15 mouse cellular contexts compared by ENCODE assay signal in the genomic region with DNA sequence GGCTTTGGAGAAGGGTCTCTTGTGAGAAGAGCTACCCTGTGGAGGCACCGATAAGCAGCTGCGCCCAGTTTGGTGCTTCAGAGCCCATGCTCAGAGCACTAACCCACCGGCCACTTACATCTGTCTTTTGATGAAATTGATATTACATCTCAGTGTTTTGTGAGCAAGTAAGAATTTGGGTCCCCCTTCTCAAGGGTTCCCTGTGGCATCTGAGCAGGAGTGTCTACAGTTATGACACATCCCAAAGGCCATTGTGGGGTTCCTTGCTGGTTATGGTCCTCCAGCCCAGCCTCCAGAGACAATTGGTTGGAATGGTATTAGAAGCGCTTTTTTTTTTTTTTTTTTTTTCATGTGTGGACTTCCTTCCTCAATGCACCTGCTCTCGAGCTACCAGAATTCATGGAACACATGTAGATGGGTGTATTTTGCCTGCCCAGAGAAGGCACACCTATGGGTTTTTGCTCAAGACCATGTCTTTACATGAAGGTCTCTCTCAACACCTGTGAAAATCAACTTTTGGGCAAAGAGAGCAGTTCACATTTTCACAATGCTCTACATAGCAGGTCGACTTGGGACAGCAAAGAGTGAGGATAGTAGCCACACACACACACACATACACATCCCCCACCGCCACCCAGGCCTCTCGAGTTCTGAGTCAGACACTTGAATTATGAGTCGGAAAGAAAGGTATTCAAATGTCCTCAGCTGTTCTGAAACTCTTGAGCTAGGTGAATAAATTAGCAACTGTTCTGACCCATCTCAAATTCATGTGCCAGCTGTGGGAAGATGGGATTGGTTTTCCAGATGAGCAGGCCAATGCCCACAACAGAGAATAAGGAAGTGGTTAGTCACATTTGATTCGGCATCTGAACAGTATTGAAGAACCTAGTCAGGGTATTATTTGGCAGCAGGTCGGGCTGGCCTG. TPM values are rescaled to one million over a fixed set of nuclear protein-coding genes. Genes with fewer than 3 reads are reported as not detected.
DNase-seq lines count a peak whose midpoint lies in the region; ATAC-seq lines count a peak whose summit lies in the region.
"Had no signal": no experiment of that assay in that cellular context is flagged by ENCODE, and none has a peak within 500 bp of the region (broad histone marks: within the 10 kb centered on the region; RNA-seq: fewer than 3 reads in every experiment).

No protein-coding gene starts in this region.

- no peak overlapping the region for H3K27ac ChIP-seq in heart, embryonic 16.5 days (ENCODE audit: low read length)
- H3K27ac ChIP-seq: embryonic facial prominence, embryonic 12.5 days; neural tube, embryonic 12.5 days had no signal

- H3K36me3 ChIP-seq in heart, embryonic 16.5 days (ENCODE audit: control insufficient read depth, insufficient read depth), result no peaks in the 10 kb centered on the region
- H3K36me3 ChIP-seq: embryonic facial prominence, embryonic 12.5 days; heart, embryonic 13.5 days; neural tube, embryonic 12.5 days had no signal

- DNase-seq in heart, adult 8-10 months (ENCODE audit: low spot score), result no peak
- peak; percentile 66 for DNase-seq in CD4-positive helper T cell, adult 2 months (ENCODE audit: low read depth, low spot score)
- DNase-seq in induced T-regulatory cell, adult 2 months (ENCODE audit: low read depth), result peak; percentile 79
- peak; percentile 50 for DNase-seq in naive thymus-derived CD4-positive, alpha-beta T cell, adult 2 months (ENCODE audit: low read depth)
- DNase-seq in layer of hippocampus, postnatal 25 days (ENCODE audit: extremely low spot score in 1 of 2, low spot score in 1 of 2), result no peak
- no peak for DNase-seq in left cerebral cortex, postnatal 25 days (ENCODE audit: low spot score in 2 of 2)
- DNase-seq: cerebellum, adult 8-10 months; forebrain, postnatal 0 days; right cerebral cortex, postnatal 25 days had no signal

- peak overlapping the region; percentile 38 for H3K4me3 ChIP-seq in heart, embryonic 16.5 days (ENCODE audit: low read length)
- H3K4me3 ChIP-seq: embryonic facial prominence, embryonic 12.5 days; neural tube, embryonic 12.5 days had no signal

- no peaks in the 10 kb centered on the region for H3K27me3 ChIP-seq in heart, embryonic 16.5 days (ENCODE audit: control insufficient read depth, insufficient read depth, low read length)
- H3K27me3 ChIP-seq: embryonic facial prominence, embryonic 12.5 days; heart, embryonic 13.5 days had no signal

- H3K4me1 ChIP-seq in heart, embryonic 16.5 days (ENCODE audit: control insufficient read depth, insufficient read depth, low read length), result peaks cover 48% of the 10 kb centered on the region

- intact Hi-C loops in left cerebral cortex, postnatal 25 days (cut with DNase I), result no loop called here

- peak overlapping the region; percentile 31; the same call in 1 of the 2 replicates for H3K4me2 ChIP-seq in heart, embryonic 16.5 days (ENCODE audit: low read depth, low read length)
- H3K4me2 ChIP-seq: embryonic facial prominence, embryonic 12.5 days; neural tube, embryonic 12.5 days had no signal

- H3K9me3 ChIP-seq in heart, embryonic 16.5 days (replicated peaks; ENCODE audit: control insufficient read depth, low read length), result peaks cover 2% of the 10 kb centered on the region; the same call in 1 of the 2 replicates
- H3K9me3 ChIP-seq: heart, embryonic 13.5 days; neural tube, embryonic 12.5 days had no signal

- no peak for ATAC-seq in heart, embryonic 16.5 days (replicated peaks; ENCODE audit: extremely low read depth, insufficient read depth, low FRiP score)
- ATAC-seq in cerebellum, adult (ENCODE audit: insufficient number of reproducible peaks, low FRiP score, low TSS enrichment), result no peak
- ATAC-seq: forebrain, postnatal 0 days; inflammation-experienced regulatory T-cells, adult 6 months had no signal

- 71% methylated on average over 11 of the region's 11 CpGs for WGBS in heart, embryonic 16.5 days

- H3K9ac ChIP-seq in heart, embryonic 16.5 days (ENCODE audit: low read length), result no peak overlapping the region
- H3K9ac ChIP-seq: embryonic facial prominence, embryonic 12.5 days; forebrain, postnatal 0 days; heart, embryonic 13.5 days; neural tube, embryonic 12.5 days had no signal

RNA-seq across cellular contexts. Expression of a gene that starts 7.9 kb away (rescaled TPM):
- 8.5 and 26.3 TPM in 2 replicates for polyA plus RNA-seq in heart, embryonic 16.5 days (2015; fragmentation: Nextera tagmentation; extraction: Ambion mirVana)
- total RNA-seq in heart, adult 8-10 months (2022), result 1 to 10 TPM; 1.1 to 3.3 (median 1.2) TPM
- total RNA-seq in layer of hippocampus, postnatal 25 days (2021), result 1 to 10 TPM; 3.9 to 5.8 TPM
- total RNA-seq in left cerebral cortex, postnatal 25 days (2021), result 1 to 10 TPM; 2.1 to 3.8 TPM

RNA-seq across cellular contexts. Expression of a gene that starts 47.4 kb away (rescaled TPM):
- polyA plus RNA-seq in heart, embryonic 16.5 days (2015; fragmentation: Nextera tagmentation; extraction: Ambion mirVana), result 3.6 and 6.9 TPM in 2 replicates
- total RNA-seq in heart, adult 8-10 months (2022), result 1 to 10 TPM in 2 of 4 experiments, under 1 TPM in 2; 0.34 to 1.6 (median 1.0) TPM
- total RNA-seq in layer of hippocampus, postnatal 25 days (2021), result 100 to 1,000 TPM in 1 of 2 experiments, 10 to 100 TPM in 1; 89.6 to 103 TPM
- 10 to 100 TPM; 73.2 to 75.8 TPM for total RNA-seq in left cerebral cortex, postnatal 25 days (2021)

Comparison
In these comparisons a context has a peak if more than half of its experiments do, and no peak if none do; other contexts are left out.
1. DNase-seq: peak in CD4-positive helper T cell, adult 2 months (single experiment), induced T-regulatory cell, adult 2 months (single experiment) and naive thymus-derived CD4-positive, alpha-beta T cell, adult 2 months (single experiment); none in heart, adult 8-10 months (single experiment), layer of hippocampus, postnatal 25 days (0 of 2) and left cerebral cortex, postnatal 25 days (0 of 2).
2. RNA of a gene that starts 47.4 kb away (total RNA-seq): 89.6 to 103 TPM in layer of hippocampus, postnatal 25 days and 73.2 to 75.8 TPM in left cerebral cortex, postnatal 25 days; 0.34 to 1.6 TPM in heart, adult 8-10 months; every median in the first group is over 10 times any median in the second.